In the genomic region with DNA sequence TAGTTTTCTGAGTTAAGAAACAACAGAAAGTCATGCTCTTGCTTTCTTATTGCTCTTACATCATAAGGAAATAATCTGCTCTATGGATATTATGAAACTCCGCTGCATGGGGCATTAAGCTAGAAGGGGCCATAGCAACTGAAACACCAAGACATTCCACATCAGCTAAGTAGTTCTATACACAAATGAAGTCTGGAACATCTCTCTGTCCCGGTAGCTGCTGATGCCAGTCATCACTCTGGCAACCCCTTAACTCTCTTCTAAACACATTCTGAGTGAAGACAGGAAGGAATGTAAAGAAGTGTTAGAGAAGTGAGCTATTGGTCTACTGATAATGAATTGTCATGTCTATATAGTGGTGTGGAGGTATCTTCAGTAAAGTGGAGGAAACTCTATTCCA, we compare ENCODE assay signal across 25 mouse cellular contexts.
"Had no signal": no experiment of that assay in that cellular context is flagged by ENCODE, and none has a peak within 500 bp of the region (broad histone marks: within the 10 kb centered on the region; RNA-seq: fewer than 3 reads in every experiment).

No protein-coding gene starts in this region.

- DNase-seq: forebrain, postnatal 0 days; gastrocnemius, postnatal 14 days; gastrocnemius, postnatal 36 days; heart, adult 11 months; heart, postnatal 10 days; kidney, adult 11 months; kidney, adult 2 months; kidney, adult 9 months; kidney, postnatal 14 days; kidney, postnatal 36 days; layer of hippocampus, adult 9-11 months; layer of hippocampus, postnatal 36 days; left cerebral cortex, postnatal 4 days had no signal

- H3K4me3 ChIP-seq: forebrain, embryonic 15.5 days; heart, embryonic 13.5 days; hindbrain, embryonic 13.5 days; hindbrain, embryonic 15.5 days; kidney, embryonic 15.5 days; limb, embryonic 13.5 days; limb, embryonic 15.5 days; liver, embryonic 12.5 days had no signal

- H3K4me2 ChIP-seq: forebrain, embryonic 15.5 days; heart, embryonic 13.5 days; hindbrain, embryonic 13.5 days; hindbrain, embryonic 15.5 days; kidney, embryonic 15.5 days; limb, embryonic 13.5 days; limb, embryonic 15.5 days; liver, embryonic 12.5 days had no signal

- H3K9ac ChIP-seq: forebrain, embryonic 15.5 days; forebrain, postnatal 0 days; heart, embryonic 13.5 days; hindbrain, embryonic 13.5 days; hindbrain, embryonic 15.5 days; kidney, embryonic 15.5 days; limb, embryonic 13.5 days; limb, embryonic 15.5 days; liver, embryonic 12.5 days; liver, embryonic 14.5 days had no signal

- H3K4me1 ChIP-seq: forebrain, embryonic 15.5 days; hindbrain, embryonic 15.5 days; kidney, embryonic 15.5 days; limb, embryonic 13.5 days; limb, embryonic 15.5 days; liver, embryonic 12.5 days had no signal

- H3K36me3 ChIP-seq: forebrain, embryonic 15.5 days; heart, embryonic 13.5 days; hindbrain, embryonic 13.5 days; hindbrain, embryonic 15.5 days; kidney, embryonic 15.5 days; limb, embryonic 13.5 days; limb, embryonic 15.5 days; liver, embryonic 12.5 days had no signal

- ATAC-seq: forebrain, embryonic 15.5 days; forebrain, postnatal 0 days; hindbrain, postnatal 0 days; intestine, embryonic 16.5 days; liver, embryonic 12.5 days had no signal

- H3K27me3 ChIP-seq: forebrain, embryonic 15.5 days; heart, embryonic 13.5 days; hindbrain, embryonic 13.5 days; hindbrain, embryonic 15.5 days; kidney, embryonic 15.5 days; limb, embryonic 13.5 days; limb, embryonic 15.5 days; liver, embryonic 12.5 days had no signal

- H3K27ac ChIP-seq: forebrain, embryonic 15.5 days; hindbrain, embryonic 13.5 days; hindbrain, embryonic 15.5 days; hindbrain, postnatal 0 days; kidney, embryonic 15.5 days; kidney, postnatal 0 days; limb, embryonic 13.5 days; limb, embryonic 15.5 days; liver, embryonic 12.5 days; liver, embryonic 14.5 days had no signal

- H3K9me3 ChIP-seq: forebrain, embryonic 15.5 days; heart, embryonic 13.5 days; hindbrain, embryonic 13.5 days; hindbrain, embryonic 15.5 days; kidney, embryonic 15.5 days; limb, embryonic 13.5 days; limb, embryonic 15.5 days; liver, embryonic 12.5 days had no signal
